Mouse (Mus musculus): ENCODE measurements around the gene Cfap299. TPM values are rescaled to one million over a fixed set of nuclear protein-coding genes. Genes with fewer than 3 reads are reported as not detected.
"Not testable (repeated sequence)": the region's sequence is repeated elsewhere in the genome, so short reads cannot be mapped to it uniquely, and the experiment has no call there.

The Cfap299 gene
- polyA plus RNA-seq, 1 experiment, result not detected

DNA sequence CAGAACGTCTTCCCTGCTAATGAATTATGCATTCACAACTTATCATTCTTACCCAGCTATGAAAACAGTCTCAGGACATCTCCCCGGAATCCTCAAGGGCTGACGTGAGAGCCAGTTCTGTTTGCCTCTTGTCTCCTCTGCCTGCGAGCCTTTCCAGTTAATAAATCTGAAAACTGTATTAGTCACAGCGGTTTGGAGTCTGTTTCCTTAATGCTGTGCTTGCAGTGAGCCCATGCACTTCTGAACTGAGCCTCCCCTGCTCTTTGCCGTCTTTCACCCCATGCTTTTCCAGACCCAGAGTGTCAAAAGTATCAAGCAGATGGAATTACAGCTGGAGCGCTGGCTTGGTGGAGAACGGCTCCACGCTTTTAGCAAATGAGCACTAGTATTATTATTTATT, 22.6 kb upstream of the Cfap299 start:
- Histone ChIP-seq H3K27ac (ENCODE audit: insufficient read depth, low read depth, low read length) (no peak overlapping the region), H3K4me1 (ENCODE audit: control insufficient read depth, insufficient read depth, low read length) (no peaks in the 10 kb centered on the region), H3K4me3 (ENCODE audit: insufficient read depth, low read depth, low read length) (no peak overlapping the region)
- TF ChIP-seq POLR2A (IDR thresholded peaks at IDR 0.05; ENCODE audit: insufficient read depth, low read depth, low read length), result no peak
- TF ChIP-seq CTCF (IDR thresholded peaks at IDR 0.05; ENCODE audit: insufficient read depth, low read depth, low read length), result no peak
- 25% methylated on average over 9 of the region's 9 CpGs for WGBS

DNA sequence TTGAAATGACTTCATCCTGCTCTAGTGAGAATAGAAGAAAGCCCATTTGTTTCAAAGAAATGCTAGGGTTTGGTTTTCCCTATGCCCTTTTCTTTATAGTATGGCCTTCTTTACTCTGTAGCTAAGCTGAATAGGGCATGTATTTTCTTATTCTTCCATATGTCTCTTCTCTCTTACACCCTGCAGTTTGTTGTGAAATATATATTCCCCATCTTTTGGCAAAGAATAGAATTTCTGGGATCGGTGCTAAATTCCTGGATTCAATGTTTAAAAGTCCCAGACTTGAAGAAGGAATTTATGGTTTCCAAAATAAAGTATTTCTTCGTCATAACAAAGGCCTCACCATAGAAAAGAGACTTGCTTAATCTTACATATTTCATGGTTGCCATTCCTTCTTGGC, 2.5 kb upstream of the Cfap299 start:
- 86% methylated on average over 2 of the region's 2 CpGs for WGBS
- Histone ChIP-seq H3K27ac (ENCODE audit: insufficient read depth, low read depth, low read length) (no peak overlapping the region), H3K4me1 (ENCODE audit: control insufficient read depth, insufficient read depth, low read length) (peaks cover 4% of the 10 kb centered on the region; the same call in 1 of the 2 replicates), H3K4me3 (ENCODE audit: insufficient read depth, low read depth, low read length) (no peak overlapping the region)
- TF ChIP-seq POLR2A (IDR thresholded peaks at IDR 0.05; ENCODE audit: insufficient read depth, low read depth, low read length) (no peak), CTCF (IDR thresholded peaks at IDR 0.05; ENCODE audit: insufficient read depth, low read depth, low read length) (no peak)

DNA sequence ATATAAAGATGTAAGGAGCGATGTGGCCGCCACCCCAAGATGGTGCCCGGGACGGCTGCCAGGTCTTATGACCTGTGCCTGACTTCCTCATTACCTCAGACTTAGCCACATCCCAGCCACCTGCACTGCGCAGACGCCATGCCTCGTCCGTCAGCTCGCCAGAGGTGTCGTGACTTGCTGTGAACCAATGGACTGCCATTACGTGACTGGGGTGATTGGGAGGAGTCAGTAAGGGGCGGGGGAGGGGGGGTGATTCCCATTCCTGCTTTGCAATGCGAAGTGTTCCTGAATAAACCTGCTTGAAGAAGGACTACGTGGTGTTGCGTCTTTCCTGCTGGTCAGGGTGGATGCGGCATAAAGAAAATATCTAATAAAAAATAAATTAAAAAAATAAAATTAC, 14.6 kb downstream of the Cfap299 start:
- not testable (repeated sequence) for H3K4me3 ChIP-seq (ENCODE audit: insufficient read depth, low read depth, low read length); H3K4me1 ChIP-seq (ENCODE audit: control insufficient read depth, insufficient read depth, low read length); H3K27ac ChIP-seq (ENCODE audit: insufficient read depth, low read depth, low read length)
- 94% methylated on average over 16 of the region's 16 CpGs for WGBS

DNA sequence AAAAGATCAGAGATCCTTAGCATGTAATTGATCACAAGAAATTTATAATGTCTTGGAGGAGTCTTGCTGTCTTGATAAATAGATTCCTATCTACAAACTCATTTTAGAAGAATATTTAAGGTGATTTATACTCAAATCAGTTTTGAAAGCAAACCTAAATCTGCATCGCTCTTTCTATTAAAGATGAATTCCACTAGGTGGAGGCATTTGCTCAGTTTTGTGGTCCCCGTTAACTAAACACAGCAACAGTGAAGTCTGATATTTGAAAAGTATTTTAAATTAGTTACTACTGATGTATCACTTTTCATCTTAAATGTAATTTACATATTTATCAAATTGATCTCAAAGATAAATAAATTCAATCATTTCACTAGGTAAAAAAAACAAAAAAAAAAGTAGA, 15.5 kb downstream of the Cfap299 start:
- Histone ChIP-seq H3K27ac (ENCODE audit: insufficient read depth, low read depth, low read length) (no peak overlapping the region), H3K4me3 (ENCODE audit: insufficient read depth, low read depth, low read length) (no peak overlapping the region), H3K4me1 (ENCODE audit: control insufficient read depth, insufficient read depth, low read length) (no peaks in the 10 kb centered on the region)
- 43% methylated on average over 2 of the region's 2 CpGs for WGBS
- no peak for TF ChIP-seq CTCF (IDR thresholded peaks at IDR 0.05; ENCODE audit: insufficient read depth, low read depth, low read length)
- no peak for TF ChIP-seq POLR2A (IDR thresholded peaks at IDR 0.05; ENCODE audit: insufficient read depth, low read depth, low read length)

DNA sequence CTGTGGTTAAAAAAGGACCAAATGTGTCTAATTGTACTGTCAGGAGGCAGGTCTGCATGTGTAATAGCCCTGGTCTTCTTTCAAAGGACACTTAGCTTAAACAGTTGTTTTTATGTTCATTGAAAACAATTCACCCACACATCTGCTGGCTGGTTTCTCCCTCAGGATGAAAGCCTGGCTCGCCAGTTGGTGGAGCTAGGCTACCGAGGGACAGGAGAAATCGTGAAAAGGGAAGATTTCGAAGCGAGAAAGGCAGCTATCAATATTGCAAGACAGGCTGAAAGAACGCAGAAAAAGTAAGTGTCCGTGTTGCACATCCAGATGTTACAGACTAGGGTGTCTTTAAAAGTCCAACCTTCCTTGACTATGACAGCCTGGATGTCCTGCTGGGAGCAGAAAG, 17.0 kb downstream of the Cfap299 start:
- Histone ChIP-seq H3K4me3 (ENCODE audit: insufficient read depth, low read depth, low read length) (no peak overlapping the region), H3K27ac (ENCODE audit: insufficient read depth, low read depth, low read length) (no peak overlapping the region), H3K4me1 (ENCODE audit: control insufficient read depth, insufficient read depth, low read length) (no peaks in the 10 kb centered on the region)
- TF ChIP-seq CTCF (IDR thresholded peaks at IDR 0.05; ENCODE audit: insufficient read depth, low read depth, low read length), result no peak
- no peak for TF ChIP-seq POLR2A (IDR thresholded peaks at IDR 0.05; ENCODE audit: insufficient read depth, low read depth, low read length)
- 46% methylated on average over 7 of the region's 7 CpGs for WGBS

DNA sequence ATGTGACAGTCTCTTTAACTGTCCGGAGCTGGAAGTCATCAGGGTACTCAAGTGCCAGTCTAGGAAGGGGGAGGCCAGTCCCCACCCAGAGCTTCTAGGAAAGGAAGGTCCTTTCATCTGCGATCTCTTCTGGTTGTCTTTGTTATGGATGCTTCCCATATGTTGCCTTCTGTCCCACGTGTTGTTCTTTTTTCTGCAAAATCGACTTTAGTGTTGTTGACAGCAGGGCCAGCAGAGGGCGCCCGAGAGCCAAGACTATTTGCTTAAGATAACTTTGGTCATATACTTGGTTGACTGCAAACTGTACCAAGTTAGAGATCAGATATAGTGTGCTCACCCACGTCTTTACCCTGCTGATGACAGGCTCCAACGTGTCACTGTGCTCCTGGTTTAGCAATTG, 19.5 kb downstream of the Cfap299 start:
- no peak overlapping the region for H3K4me3 ChIP-seq (ENCODE audit: insufficient read depth, low read depth, low read length)
- no peaks in the 10 kb centered on the region for H3K4me1 ChIP-seq (ENCODE audit: control insufficient read depth, insufficient read depth, low read length)
- 11% methylated on average over 8 of the region's 8 CpGs for WGBS
- TF ChIP-seq POLR2A (IDR thresholded peaks at IDR 0.05; ENCODE audit: insufficient read depth, low read depth, low read length), result no peak
- TF ChIP-seq CTCF (IDR thresholded peaks at IDR 0.05; ENCODE audit: insufficient read depth, low read depth, low read length), result 0 out of 2 replicates have a peak, but pooled peaks have one; percentile 27
- no peak overlapping the region for H3K27ac ChIP-seq (ENCODE audit: insufficient read depth, low read depth, low read length)

DNA sequence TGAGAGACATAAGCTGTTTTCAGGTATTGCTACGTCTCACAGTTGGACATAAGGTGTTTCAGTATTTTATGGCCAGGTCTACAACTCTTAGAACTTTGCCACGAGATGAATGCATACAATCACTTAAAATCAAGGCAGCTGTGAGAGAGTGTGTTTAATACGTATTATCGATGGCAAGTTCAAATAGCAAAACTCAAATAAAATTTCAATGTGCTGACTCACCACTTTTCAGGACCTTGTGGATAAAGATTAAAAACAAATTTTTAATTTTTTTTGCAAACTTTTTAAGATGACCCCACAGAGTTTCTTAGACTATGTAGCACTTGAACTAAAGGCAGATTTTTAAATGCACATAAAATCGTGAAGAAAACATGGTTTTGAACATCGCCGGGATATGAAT, 30.8 kb downstream of the Cfap299 start:
- H3K4me3 ChIP-seq (ENCODE audit: insufficient read depth, low read depth, low read length), result no peak overlapping the region
- H3K27ac ChIP-seq (ENCODE audit: insufficient read depth, low read depth, low read length), result no peak overlapping the region
- no peaks in the 10 kb centered on the region for H3K4me1 ChIP-seq (ENCODE audit: control insufficient read depth, insufficient read depth, low read length)
- TF ChIP-seq POLR2A (IDR thresholded peaks at IDR 0.05; ENCODE audit: insufficient read depth, low read depth, low read length) (no peak), CTCF (IDR thresholded peaks at IDR 0.05; ENCODE audit: insufficient read depth, low read depth, low read length) (no peak)
- WGBS, result 92% methylated on average over 7 of the region's 7 CpGs

DNA sequence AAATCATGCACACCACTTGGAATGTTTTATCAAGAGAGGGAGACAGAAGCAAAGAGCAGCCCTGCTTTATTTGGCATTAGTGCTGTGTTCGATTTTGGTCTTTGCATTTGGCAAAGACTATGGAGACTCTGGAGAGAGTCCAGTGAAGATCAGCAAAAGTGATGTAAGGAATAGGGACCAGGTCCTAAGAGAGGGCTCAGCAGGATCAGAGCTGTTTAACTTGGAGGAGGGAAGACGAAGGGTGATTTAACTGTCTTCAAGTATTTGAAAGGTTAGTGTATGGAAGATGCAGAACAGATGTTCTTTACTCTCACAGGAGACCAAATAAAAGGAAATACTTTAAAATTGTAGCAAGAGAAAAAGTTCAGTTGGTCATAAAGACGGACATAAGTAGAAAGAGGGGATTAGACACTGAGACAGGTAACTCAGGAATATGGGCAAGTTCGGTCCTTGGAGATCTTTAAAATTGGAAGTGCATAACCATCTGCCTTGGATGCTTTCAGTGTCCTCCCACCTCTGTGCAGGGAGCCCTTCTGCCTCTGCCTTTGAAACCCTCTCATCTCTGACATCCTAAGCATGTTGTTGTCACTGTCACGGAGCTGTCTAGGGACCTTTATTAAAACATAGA, 31.8 kb downstream of the Cfap299 start:
- 88% methylated on average over 5 of the region's 5 CpGs for WGBS
- Histone ChIP-seq H3K4me3 (ENCODE audit: insufficient read depth, low read depth, low read length) (no peak overlapping the region), H3K27ac (ENCODE audit: insufficient read depth, low read depth, low read length) (no peak overlapping the region), H3K4me1 (ENCODE audit: control insufficient read depth, insufficient read depth, low read length) (no peaks in the 10 kb centered on the region)
- no peak for TF ChIP-seq POLR2A (IDR thresholded peaks at IDR 0.05; ENCODE audit: insufficient read depth, low read depth, low read length)
- TF ChIP-seq CTCF (IDR thresholded peaks at IDR 0.05; ENCODE audit: insufficient read depth, low read depth, low read length), result no peak

DNA sequence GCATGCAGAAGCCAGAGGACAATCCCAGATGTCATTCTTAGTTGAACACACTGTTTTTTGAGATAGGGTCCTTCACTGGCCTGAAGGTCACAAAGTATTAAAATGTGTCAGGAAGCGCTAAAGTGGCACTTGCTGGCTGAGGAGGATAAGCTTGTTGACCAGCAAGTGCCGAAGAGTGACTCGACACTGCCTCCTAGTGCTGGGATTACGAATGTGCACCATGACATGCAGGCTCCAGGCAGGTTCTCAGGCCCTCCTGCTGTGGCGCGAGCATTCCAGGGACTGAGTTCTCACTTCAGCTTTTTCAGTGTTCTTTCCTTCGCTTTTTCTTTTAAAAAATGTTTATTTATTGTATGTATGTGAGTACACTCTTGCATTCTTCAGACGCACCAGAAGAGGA, 34.3 kb downstream of the Cfap299 start:
- Histone ChIP-seq H3K27ac (ENCODE audit: insufficient read depth, low read depth, low read length) (no peak overlapping the region), H3K4me1 (ENCODE audit: control insufficient read depth, insufficient read depth, low read length) (no peaks in the 10 kb centered on the region), H3K4me3 (ENCODE audit: insufficient read depth, low read depth, low read length) (no peak overlapping the region)
- TF ChIP-seq POLR2A (IDR thresholded peaks at IDR 0.05; ENCODE audit: insufficient read depth, low read depth, low read length) (no peak), CTCF (IDR thresholded peaks at IDR 0.05; ENCODE audit: insufficient read depth, low read depth, low read length) (no peak)
- 66% methylated on average over 8 of the region's 8 CpGs for WGBS

DNA sequence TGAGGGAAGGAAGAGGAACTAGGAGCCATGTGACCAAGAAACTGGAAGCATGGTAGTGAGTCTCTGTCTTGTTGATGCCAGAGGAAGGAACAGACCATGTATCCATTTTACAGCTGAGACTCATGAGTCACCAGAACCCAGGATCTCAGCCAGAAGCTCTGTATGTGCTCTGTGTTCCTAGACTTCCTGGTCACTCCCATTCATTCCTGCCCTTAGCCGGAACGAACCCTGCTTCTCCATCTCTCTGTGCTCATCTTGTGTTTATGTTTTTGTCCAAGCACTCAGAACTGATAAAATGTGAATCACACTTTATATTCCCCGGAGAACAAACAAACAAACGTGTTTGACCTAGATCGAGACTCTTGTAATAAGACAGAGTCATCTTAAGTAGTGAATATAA, 36.2 kb downstream of the Cfap299 start:
- Histone ChIP-seq H3K27ac (ENCODE audit: insufficient read depth, low read depth, low read length) (no peak overlapping the region), H3K4me1 (ENCODE audit: control insufficient read depth, insufficient read depth, low read length) (peaks cover 6% of the 10 kb centered on the region), H3K4me3 (ENCODE audit: insufficient read depth, low read depth, low read length) (no peak overlapping the region)
- 82% methylated on average over 5 of the region's 5 CpGs for WGBS
- TF ChIP-seq POLR2A (IDR thresholded peaks at IDR 0.05; ENCODE audit: insufficient read depth, low read depth, low read length) (no peak), CTCF (IDR thresholded peaks at IDR 0.05; ENCODE audit: insufficient read depth, low read depth, low read length) (no peak)

Measured in olfactory bulb, adult 2 months (tissue).